Mouse (Mus musculus): Measurements from ENCODE around the gene P4hb. TPM values are rescaled to one million over a fixed set of nuclear protein-coding genes. Genes with fewer than 3 reads are reported as not detected.

Gene P4hb
- polyA plus RNA-seq, 1 experiment from 2014 or later: 897 TPM

DNA sequence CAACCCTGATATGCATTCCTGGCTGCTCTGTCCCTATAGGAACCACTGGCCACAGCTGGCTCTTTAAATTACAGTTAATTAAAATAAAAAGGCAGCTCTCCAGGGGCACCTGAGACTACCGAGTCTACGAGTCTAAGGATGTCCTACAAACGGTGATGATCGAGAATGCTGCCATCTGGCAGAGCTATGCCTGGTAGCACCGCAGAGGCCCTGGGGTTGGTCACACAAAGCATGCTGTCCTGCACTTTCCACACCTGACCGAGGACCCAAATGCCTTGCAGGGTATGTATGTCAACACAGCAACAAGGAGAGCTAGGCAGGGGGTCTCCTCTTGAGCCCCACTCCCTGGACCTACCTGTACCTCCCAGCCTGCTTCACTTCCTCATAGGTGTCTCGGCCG lies 40.9 kb upstream of the P4hb start:
- ATAC-seq (ENCODE audit: low read depth): no peak
- H3K4me1 ChIP-seq (ENCODE audit: control insufficient read depth, low read depth, low read length): peaks cover 40% of the 10 kb centered on the region

DNA sequence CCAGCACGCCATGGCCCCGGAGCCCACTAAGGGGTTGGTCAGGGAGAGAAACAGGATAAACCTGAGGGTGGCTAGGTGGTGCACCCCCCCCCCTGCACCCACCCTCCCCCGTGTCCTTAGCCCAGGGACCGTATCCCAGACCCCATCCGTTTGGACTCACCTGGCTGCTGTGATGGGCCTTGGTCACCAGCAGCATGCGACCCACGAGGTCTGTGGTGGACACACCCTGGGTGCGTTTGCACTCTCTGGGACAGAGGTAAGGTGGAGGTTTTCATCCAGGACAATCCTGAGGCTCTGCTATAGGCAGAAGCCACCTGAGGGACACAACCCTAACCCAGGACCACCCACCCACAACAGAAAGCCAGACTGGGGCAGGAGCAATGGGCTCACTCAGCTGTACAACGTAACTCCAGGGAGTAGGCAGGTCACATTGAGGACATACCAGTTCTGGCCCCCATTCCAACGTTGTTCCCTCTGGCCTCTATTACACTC lies 40.5 kb upstream of the P4hb start:
- Histone ChIP-seq H3K27me3 (ENCODE audit: control insufficient read depth, insufficient read depth, low read depth, low read length) (peaks cover 1% of the 10 kb centered on the region), H3K9ac (ENCODE audit: low read depth, low read length) (no peak overlapping the region), H3K27ac (ENCODE audit: low read length) (no peak overlapping the region), H3K4me1 (ENCODE audit: control insufficient read depth, low read depth, low read length) (peaks cover 37% of the 10 kb centered on the region), H3K4me3 (ENCODE audit: low read depth, low read length) (no peak overlapping the region), H3K9me3 (replicated peaks; ENCODE audit: control insufficient read depth, low read length) (no peaks in the 10 kb centered on the region), H3K4me2 (ENCODE audit: low read depth, low read length) (no peak overlapping the region), H3K36me3 (ENCODE audit: control insufficient read depth, insufficient read depth) (peaks cover 24% of the 10 kb centered on the region)
- ATAC-seq (ENCODE audit: low read depth): no peak
- 83% methylated on average over 10 of the region's 10 CpGs for WGBS (ENCODE audit: insufficient replicate concordance)

More for the DNA sequence above, 40.9 kb upstream of the P4hb start:
- H3K27ac ChIP-seq (ENCODE audit: low read length): no peak overlapping the region
- peaks cover 29% of the 10 kb centered on the region for H3K36me3 ChIP-seq (ENCODE audit: control insufficient read depth, insufficient read depth)
- no peaks in the 10 kb centered on the region for H3K9me3 ChIP-seq (replicated peaks; ENCODE audit: control insufficient read depth, low read length)
- H3K4me3 ChIP-seq (ENCODE audit: low read depth, low read length): no peak overlapping the region
- no peak overlapping the region for H3K4me2 ChIP-seq (ENCODE audit: low read depth, low read length)
- H3K27me3 ChIP-seq (ENCODE audit: control insufficient read depth, insufficient read depth, low read depth, low read length): no peaks in the 10 kb centered on the region
- no peak overlapping the region for H3K9ac ChIP-seq (ENCODE audit: low read depth, low read length)
- WGBS (ENCODE audit: insufficient replicate concordance): 83% methylated on average over 8 of the region's 8 CpGs

DNA sequence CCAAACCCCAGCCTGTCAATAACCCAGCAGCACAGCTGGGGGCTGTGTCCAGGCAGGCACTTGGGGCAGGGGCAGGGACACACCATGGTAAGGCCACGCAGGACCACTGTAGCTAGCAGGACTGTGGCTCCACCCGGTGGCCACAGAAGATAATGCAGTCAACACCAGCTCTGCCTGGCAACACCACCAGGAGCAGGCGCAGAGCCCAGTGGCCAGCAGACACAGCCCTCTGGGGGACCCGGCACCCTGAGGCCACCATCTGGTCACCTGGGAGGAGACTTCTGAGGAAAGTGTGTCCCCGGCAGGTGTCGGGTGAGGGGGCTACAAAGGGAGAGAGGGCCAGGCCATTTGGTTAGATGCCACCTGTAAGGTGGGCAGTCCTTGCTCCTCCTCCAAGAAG lies 39.7 kb upstream of the P4hb start:
- ATAC-seq (ENCODE audit: low read depth): 0 out of 2 replicates have a peak, but pooled peaks have one; percentile 9
- peaks cover 19% of the 10 kb centered on the region for H3K36me3 ChIP-seq (ENCODE audit: control insufficient read depth, insufficient read depth)
- no peak overlapping the region for H3K4me2 ChIP-seq (ENCODE audit: low read depth, low read length)
- H3K9me3 ChIP-seq (replicated peaks; ENCODE audit: control insufficient read depth, low read length): no peaks in the 10 kb centered on the region
- no peak overlapping the region for H3K9ac ChIP-seq (ENCODE audit: low read depth, low read length)
- H3K27me3 ChIP-seq (ENCODE audit: control insufficient read depth, insufficient read depth, low read depth, low read length): peaks cover 5% of the 10 kb centered on the region
- H3K4me3 ChIP-seq (ENCODE audit: low read depth, low read length): no peak overlapping the region
- 34% methylated on average over 6 of the region's 6 CpGs for WGBS (ENCODE audit: insufficient replicate concordance)
- H3K4me1 ChIP-seq (ENCODE audit: control insufficient read depth, low read depth, low read length): peaks cover 30% of the 10 kb centered on the region
- no peak overlapping the region for H3K27ac ChIP-seq (ENCODE audit: low read length)

DNA sequence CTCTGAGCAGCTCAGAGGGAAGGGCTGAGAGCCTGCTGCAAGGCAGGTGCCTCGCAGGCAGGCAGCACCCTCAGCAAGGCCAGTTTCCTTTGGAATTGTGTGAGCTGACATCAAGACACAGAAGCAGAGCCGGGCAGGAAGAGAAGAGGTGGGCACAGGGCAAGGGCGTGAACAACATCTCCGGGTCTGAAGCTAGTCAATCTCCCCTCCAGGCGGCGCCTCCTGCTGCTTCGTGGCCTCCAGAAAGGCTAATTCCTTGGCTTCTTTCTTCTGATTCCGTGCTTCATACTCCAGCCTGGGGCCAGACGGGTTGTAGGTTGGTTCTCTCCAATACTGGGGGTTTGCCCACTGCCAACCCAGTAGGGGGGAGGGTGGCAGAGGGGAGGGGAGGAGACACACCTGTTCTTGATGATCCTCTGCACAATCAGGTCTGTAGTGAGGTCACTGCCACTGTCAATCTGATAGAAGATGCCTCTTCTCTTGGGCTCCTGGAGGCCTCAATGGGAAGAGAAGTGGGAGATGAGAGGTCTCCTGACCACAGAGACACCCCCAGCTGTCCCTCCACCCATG lies 37.5 kb upstream of the P4hb start:
- Histone ChIP-seq H3K36me3 (ENCODE audit: control insufficient read depth, insufficient read depth) (peaks cover 19% of the 10 kb centered on the region), H3K9ac (ENCODE audit: low read depth, low read length) (no peak overlapping the region)
- 75% methylated on average over 9 of the region's 9 CpGs for WGBS (ENCODE audit: insufficient replicate concordance)

DNA sequence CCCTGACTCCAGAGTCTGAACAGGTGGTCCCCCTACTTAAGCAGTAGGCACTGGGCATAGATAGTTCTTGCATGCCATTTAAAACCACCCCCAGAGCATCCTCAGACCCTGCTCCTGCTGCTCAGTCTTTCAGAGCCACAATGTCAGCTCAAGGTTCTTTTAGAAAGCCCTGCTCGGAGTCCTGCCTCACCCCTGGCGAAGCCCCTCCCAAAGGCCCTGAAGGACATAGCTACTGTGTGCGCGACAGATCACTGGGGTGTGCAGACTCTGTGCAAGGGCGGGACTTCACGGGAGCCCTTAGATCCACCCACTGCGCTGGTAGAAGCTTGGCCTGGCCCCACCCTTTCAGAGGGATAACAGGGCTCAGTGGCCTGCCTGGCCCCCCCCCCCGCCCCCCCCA lies 36.2 kb upstream of the P4hb start:
- 26% methylated on average over 8 of the region's 8 CpGs for WGBS (ENCODE audit: insufficient replicate concordance)
- Histone ChIP-seq H3K36me3 (ENCODE audit: control insufficient read depth, insufficient read depth) (peaks cover 19% of the 10 kb centered on the region), H3K27ac (ENCODE audit: low read length) (no peak overlapping the region)

More for the DNA sequence above, 37.5 kb upstream of the P4hb start:
- Histone ChIP-seq H3K27me3 (ENCODE audit: control insufficient read depth, insufficient read depth, low read depth, low read length) (peaks cover 5% of the 10 kb centered on the region), H3K4me2 (ENCODE audit: low read depth, low read length) (no peak overlapping the region), H3K4me3 (ENCODE audit: low read depth, low read length) (no peak overlapping the region), H3K9me3 (replicated peaks; ENCODE audit: control insufficient read depth, low read length) (no peaks in the 10 kb centered on the region), H3K27ac (ENCODE audit: low read length) (no peak overlapping the region), H3K4me1 (ENCODE audit: control insufficient read depth, low read depth, low read length) (peaks cover 12% of the 10 kb centered on the region)
- ATAC-seq (ENCODE audit: low read depth): no peak

DNA sequence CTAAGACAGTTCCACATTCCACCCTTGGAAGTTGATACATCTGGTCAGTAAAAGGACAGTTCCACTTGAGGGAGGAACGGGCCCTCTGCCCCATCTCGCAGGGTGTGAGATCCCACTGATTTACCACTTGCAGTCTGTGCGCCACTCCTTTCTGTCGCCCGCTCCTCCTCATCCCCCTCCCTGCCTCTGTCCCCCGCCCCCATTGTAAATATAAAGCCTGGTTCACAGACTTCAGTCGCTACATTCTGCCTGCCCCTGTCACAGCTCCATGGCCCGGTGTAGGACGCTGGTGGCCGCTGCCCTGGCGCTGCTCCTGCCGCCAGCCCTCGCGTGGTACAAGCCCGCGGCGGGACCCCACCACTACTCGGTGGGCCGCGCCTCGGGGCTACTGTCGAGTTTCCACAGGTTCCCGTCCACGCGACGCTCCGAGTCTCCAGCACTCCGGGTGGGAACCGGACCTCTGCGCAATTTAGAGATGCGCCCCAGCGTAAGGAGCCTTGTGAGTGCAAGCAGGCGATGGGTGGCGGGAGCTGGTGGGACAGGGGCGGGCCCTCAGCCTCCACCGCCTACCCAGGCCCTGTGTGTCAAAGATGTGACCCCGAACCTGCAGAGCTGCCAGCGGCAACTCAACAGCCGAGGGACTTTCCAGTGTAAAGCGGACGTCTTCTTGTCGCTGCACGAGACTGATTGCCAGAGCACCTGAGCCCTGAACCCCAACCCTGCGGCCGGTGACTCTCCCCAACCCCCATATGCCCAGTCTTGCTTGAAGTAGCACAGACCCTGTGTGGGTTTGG lies 35.4 kb upstream of the P4hb start, which contains the start of gene Npb:
TSS of gene Npb (plus strand) at position 237 of the 794 bp plus-strand sequence.
- peak within 1 kb of the TSS; percentile 45 for H3K4me3 ChIP-seq (ENCODE audit: low read depth, low read length)
- peak within 1 kb of the TSS; percentile 59 for H3K4me2 ChIP-seq (ENCODE audit: low read depth, low read length)
- H3K9me3 ChIP-seq (replicated peaks; ENCODE audit: control insufficient read depth, low read length): no peaks in the 10 kb centered on the region
- peak within 1 kb of the TSS; percentile 37; the same call in 1 of the 2 replicates for H3K9ac ChIP-seq (ENCODE audit: low read depth, low read length)
- peaks cover 18% of the 10 kb centered on the region for H3K4me1 ChIP-seq (ENCODE audit: control insufficient read depth, low read depth, low read length)
- H3K27ac ChIP-seq (ENCODE audit: low read length): peak within 1 kb of the TSS; percentile 58
- H3K36me3 ChIP-seq (ENCODE audit: control insufficient read depth, insufficient read depth): peaks cover 18% of the 10 kb centered on the region
- H3K27me3 ChIP-seq (ENCODE audit: control insufficient read depth, insufficient read depth, low read depth, low read length): peaks cover 5% of the 10 kb centered on the region
- ATAC-seq (ENCODE audit: low read depth): peak; percentile 23
- 16% methylated on average over 45 of the region's 45 CpGs for WGBS (ENCODE audit: insufficient replicate concordance)

More for the DNA sequence above, 36.2 kb upstream of the P4hb start:
- ATAC-seq (ENCODE audit: low read depth): peak; percentile 61
- Histone ChIP-seq H3K4me1 (ENCODE audit: control insufficient read depth, low read depth, low read length) (peaks cover 11% of the 10 kb centered on the region), H3K27me3 (ENCODE audit: control insufficient read depth, insufficient read depth, low read depth, low read length) (peaks cover 5% of the 10 kb centered on the region), H3K4me2 (ENCODE audit: low read depth, low read length) (peak overlapping the region; percentile 59; the same call in 1 of the 2 replicates), H3K9me3 (replicated peaks; ENCODE audit: control insufficient read depth, low read length) (no peaks in the 10 kb centered on the region), H3K9ac (ENCODE audit: low read depth, low read length) (no peak overlapping the region), H3K4me3 (ENCODE audit: low read depth, low read length) (no peak overlapping the region)

DNA sequence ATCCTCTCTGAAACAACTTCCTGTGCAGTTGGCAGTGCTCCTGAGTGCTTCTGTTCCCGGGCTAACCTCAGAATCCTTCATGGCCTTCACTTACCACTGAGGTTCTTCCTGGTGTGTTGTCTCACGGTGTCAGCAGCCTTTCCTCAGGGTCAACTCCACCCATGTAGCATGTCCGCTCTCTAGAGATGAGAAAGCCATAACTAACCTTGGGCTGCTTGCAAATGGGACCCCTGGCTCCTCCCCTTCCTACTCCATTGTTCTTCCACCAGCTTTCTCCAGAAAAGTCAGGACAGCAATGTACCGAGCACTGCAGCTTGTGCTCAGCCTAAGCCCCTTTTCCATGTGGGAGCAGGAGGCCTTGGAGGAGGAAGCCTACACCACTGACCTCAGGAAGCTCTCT lies 33.7 kb upstream of the P4hb start:
- peaks cover 5% of the 10 kb centered on the region for H3K27me3 ChIP-seq (ENCODE audit: control insufficient read depth, insufficient read depth, low read depth, low read length)
- H3K27ac ChIP-seq (ENCODE audit: low read length): 0 out of 2 replicates have a peak overlapping the region, but pooled peaks have one; percentile 12
- no peaks in the 10 kb centered on the region for H3K9me3 ChIP-seq (replicated peaks; ENCODE audit: control insufficient read depth, low read length)
- peaks cover 29% of the 10 kb centered on the region for H3K4me1 ChIP-seq (ENCODE audit: control insufficient read depth, low read depth, low read length)
- no peak overlapping the region for H3K4me3 ChIP-seq (ENCODE audit: low read depth, low read length)
- ATAC-seq (ENCODE audit: low read depth): no peak
- no peak overlapping the region for H3K4me2 ChIP-seq (ENCODE audit: low read depth, low read length)
- H3K36me3 ChIP-seq (ENCODE audit: control insufficient read depth, insufficient read depth): peaks cover 5% of the 10 kb centered on the region
- no peak overlapping the region for H3K9ac ChIP-seq (ENCODE audit: low read depth, low read length)
- 72% methylated on average over 4 of the region's 4 CpGs for WGBS (ENCODE audit: insufficient replicate concordance)

DNA sequence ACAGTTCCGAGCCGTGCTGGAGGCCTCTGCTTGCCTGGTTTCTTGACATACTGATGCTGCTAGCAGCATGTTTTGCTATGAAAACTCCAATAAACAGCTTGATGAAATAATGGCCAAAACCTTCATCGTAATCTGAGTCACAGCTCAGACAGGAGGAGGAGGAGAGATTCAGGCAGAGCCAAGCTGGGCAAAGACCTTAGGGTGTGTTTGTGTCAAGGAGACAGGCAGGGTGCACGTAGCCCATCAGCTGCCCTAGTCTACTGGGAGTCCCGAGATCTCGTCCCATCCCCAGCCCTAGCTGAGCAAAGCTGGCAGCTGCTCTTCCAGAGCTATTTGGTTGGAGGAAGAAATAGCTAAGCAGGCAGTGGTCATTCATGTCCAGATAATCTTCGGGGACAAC lies 32.6 kb upstream of the P4hb start:
- Histone ChIP-seq H3K36me3 (ENCODE audit: control insufficient read depth, insufficient read depth) (no peaks in the 10 kb centered on the region; the same call in 1 of the 2 replicates), H3K9ac (ENCODE audit: low read depth, low read length) (no peak overlapping the region), H3K4me2 (ENCODE audit: low read depth, low read length) (no peak overlapping the region), H3K27me3 (ENCODE audit: control insufficient read depth, insufficient read depth, low read depth, low read length) (peaks cover 5% of the 10 kb centered on the region), H3K4me3 (ENCODE audit: low read depth, low read length) (no peak overlapping the region), H3K4me1 (ENCODE audit: control insufficient read depth, low read depth, low read length) (peaks cover 29% of the 10 kb centered on the region), H3K27ac (ENCODE audit: low read length) (no peak overlapping the region), H3K9me3 (replicated peaks; ENCODE audit: control insufficient read depth, low read length) (no peaks in the 10 kb centered on the region)
- 80% methylated on average over 7 of the region's 7 CpGs for WGBS (ENCODE audit: insufficient replicate concordance)
- no peak for ATAC-seq (ENCODE audit: low read depth)

DNA sequence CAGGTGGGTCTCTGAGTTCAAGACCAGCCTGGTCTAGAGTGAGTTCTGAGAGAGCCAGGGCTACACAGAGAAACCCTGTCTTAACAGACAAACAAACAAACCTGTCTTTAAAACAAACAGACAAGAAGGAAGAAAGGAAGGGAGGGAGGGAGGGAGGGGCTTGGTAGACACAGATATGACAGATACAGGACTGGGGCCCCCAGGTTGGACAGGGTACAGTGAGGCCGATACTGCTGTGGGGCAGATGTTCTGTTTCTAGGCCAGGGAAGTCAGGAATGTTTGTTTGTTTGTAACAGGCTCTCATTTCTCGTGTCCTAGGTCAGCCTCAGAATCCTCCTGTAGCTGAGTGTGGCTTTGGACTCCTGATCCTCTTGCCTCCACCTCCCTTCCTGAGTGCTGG lies 30.5 kb upstream of the P4hb start:
- WGBS (ENCODE audit: insufficient replicate concordance): 36% methylated on average over 2 of the region's 2 CpGs
- peak overlapping the region; percentile 47 for H3K9ac ChIP-seq (ENCODE audit: low read depth, low read length)
- H3K4me2 ChIP-seq (ENCODE audit: low read depth, low read length): peak overlapping the region; percentile 33; the same call in 1 of the 2 replicates
- 0 out of 2 replicates have a peak overlapping the region, but pooled peaks have one; percentile 52 for H3K27ac ChIP-seq (ENCODE audit: low read length)
- H3K9me3 ChIP-seq (replicated peaks; ENCODE audit: control insufficient read depth, low read length): no peaks in the 10 kb centered on the region
- peak; percentile 71 for ATAC-seq (ENCODE audit: low read depth)
- peaks cover 4% of the 10 kb centered on the region for H3K27me3 ChIP-seq (ENCODE audit: control insufficient read depth, insufficient read depth, low read depth, low read length)
- H3K36me3 ChIP-seq (ENCODE audit: control insufficient read depth, insufficient read depth): no peaks in the 10 kb centered on the region; the same call in 1 of the 2 replicates
- peaks cover 31% of the 10 kb centered on the region for H3K4me1 ChIP-seq (ENCODE audit: control insufficient read depth, low read depth, low read length)
- no peak overlapping the region for H3K4me3 ChIP-seq (ENCODE audit: low read depth, low read length)
